Mouse (Mus musculus) limb, embryonic 15.5 days (tissue): ENCODE measurements at regions not wholly inside any gene's neighbourhood (a gene's known extent, or its start where the extent isn't known, plus 50 kb on each side); places are given as distances from the start of the nearest gene placed in this dataset.

Experiments
- ATAC-seq: fragments of 200-750 bp; cut with Nextera tagmentation; 2 replicates; pipeline ENCODE4 v1.8.0; 2017; ENCODE audit warnings: low read depth, moderate TSS enrichment; ENCODE audit not compliant: insufficient number of reproducible peaks, low FRiP score, low TSS enrichment
- H3K27ac ChIP-seq: fragments of 300-500 bp; sonication (generic); 2 replicates; pipeline ENCODE4 v1.5.1; 2015; ENCODE audit warnings: moderate library complexity, mild to moderate bottlenecking, inconsistent platforms
- H3K27me3 ChIP-seq: fragments of 300-500 bp; sonication (generic); 2 replicates; pipeline ENCODE4 v1.6.1; 2015; ENCODE audit warnings: inconsistent platforms
- H3K36me3 ChIP-seq: fragments of 300-500 bp; sonication (generic); 2 replicates; pipeline ENCODE4 v1.6.1; 2015; ENCODE audit warnings: inconsistent platforms
- H3K4me1 ChIP-seq: fragments of 300-500 bp; sonication (generic); 2 replicates; pipeline ENCODE4 v1.6.1; 2015; ENCODE audit warnings: inconsistent platforms
- H3K4me2 ChIP-seq: fragments of 300-500 bp; sonication (generic); 2 replicates; pipeline ENCODE4 v1.6.1; 2015; ENCODE audit warnings: mild to moderate bottlenecking, inconsistent platforms
- H3K4me3 ChIP-seq: fragments of 300-500 bp; sonication (generic); 2 replicates; pipeline ENCODE4 v1.5.1; 2015; ENCODE audit warnings: mild to moderate bottlenecking, inconsistent platforms
- H3K9ac ChIP-seq: fragments of 300-500 bp; sonication (generic); 2 replicates; pipeline ENCODE4 v1.6.1; 2015; ENCODE audit warnings: inconsistent platforms
- H3K9me3 ChIP-seq: fragments of 300-500 bp; sonication (generic); 2 replicates; pipeline ENCODE4 v1.6.1; 2016; ENCODE audit warnings: inconsistent platforms
- WGBS: fragments of 180-500 bp; shearing (Covaris S2); methylation state at CpG from one replicate; pipeline ENCODE4 v1.1.7; 2015; 5-methylcytosine and 5-hydroxymethylcytosine counted together

DNA sequence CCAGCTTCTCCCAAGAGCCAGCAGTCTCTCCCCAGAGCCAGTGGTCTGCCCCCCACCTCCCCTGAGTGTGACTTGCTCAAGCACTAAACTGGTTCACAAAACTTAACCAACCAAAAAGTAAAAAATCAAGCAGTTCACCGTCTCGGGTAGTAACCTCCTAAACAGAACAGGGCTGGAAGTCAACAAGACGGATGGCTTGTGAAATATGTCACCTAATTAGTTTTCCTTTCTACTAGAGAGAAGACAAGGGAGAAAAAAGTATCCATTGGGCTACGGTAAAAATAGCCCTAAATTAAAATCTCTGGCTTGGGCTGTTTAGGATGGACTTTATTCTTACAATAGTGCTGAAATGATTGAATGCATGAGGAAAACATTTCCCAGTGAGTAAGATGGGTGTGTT is 108.6 kb downstream of the Foxb1 start:
- H3K9me3 ChIP-seq, result no peaks in the 10 kb centered on the region
- H3K27me3 ChIP-seq, result no peaks in the 10 kb centered on the region
- 26% methylated on average over 4 of the region's 4 CpGs for WGBS
- ATAC-seq, result no peak
- no peaks in the 10 kb centered on the region for H3K36me3 ChIP-seq
- no peak overlapping the region for H3K4me3 ChIP-seq
- no peak overlapping the region for H3K4me2 ChIP-seq
- no peaks in the 10 kb centered on the region for H3K4me1 ChIP-seq
- no peak overlapping the region for H3K27ac ChIP-seq
- no peak overlapping the region for H3K9ac ChIP-seq

DNA sequence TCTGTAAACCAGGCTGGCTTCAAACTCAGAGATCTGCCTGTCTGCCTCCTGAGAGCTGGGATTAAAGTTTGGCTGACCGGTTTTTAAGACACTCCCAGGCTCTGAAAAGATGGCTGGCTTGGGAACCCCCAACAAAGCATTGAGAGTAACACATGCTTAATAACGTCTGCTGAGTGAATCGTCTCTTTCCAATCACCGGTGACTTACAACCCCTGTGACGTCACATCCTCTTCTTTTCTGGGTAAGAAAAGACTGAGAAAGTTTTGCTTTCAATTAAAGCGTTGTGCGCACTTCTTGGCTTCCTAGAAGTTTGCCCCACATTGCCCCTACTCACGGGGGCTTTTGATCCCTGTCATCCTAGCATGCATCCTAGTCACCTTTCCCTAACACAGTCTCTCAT is 109.1 kb downstream of the Foxb1 start:
- H3K27ac ChIP-seq, result no peak overlapping the region
- no peak for ATAC-seq

GRCm38 (mm10) chr9:69642591-69642990 is 118.1 kb downstream of the Foxb1 start:
- no peak for ATAC-seq
- H3K9ac ChIP-seq, result no peak overlapping the region
- H3K4me2 ChIP-seq, result no peak overlapping the region
- H3K27ac ChIP-seq, result no peak overlapping the region
- H3K4me1 ChIP-seq, result no peaks in the 10 kb centered on the region
- H3K4me3 ChIP-seq, result no peak overlapping the region
- 90% methylated on average over 5 of the region's 5 CpGs for WGBS
- no peaks in the 10 kb centered on the region for H3K9me3 ChIP-seq
- no peaks in the 10 kb centered on the region for H3K27me3 ChIP-seq
- H3K36me3 ChIP-seq, result no peaks in the 10 kb centered on the region

More for the DNA sequence above, 109.1 kb downstream of the Foxb1 start:
- H3K9ac ChIP-seq, result no peak overlapping the region
- no peak overlapping the region for H3K4me3 ChIP-seq
- no peaks in the 10 kb centered on the region for H3K4me1 ChIP-seq
- no peaks in the 10 kb centered on the region for H3K27me3 ChIP-seq
- no peaks in the 10 kb centered on the region for H3K36me3 ChIP-seq
- 43% methylated on average over 8 of the region's 8 CpGs for WGBS
- H3K4me2 ChIP-seq, result no peak overlapping the region
- H3K9me3 ChIP-seq, result no peaks in the 10 kb centered on the region

GRCm38 (mm10) chr9:69623312-69623711 is 137.4 kb downstream of the Foxb1 start:
- 26% methylated on average over 7 of the region's 7 CpGs for WGBS

GRCm38 (mm10) chr9:69621006-69621405 is 139.7 kb downstream of the Foxb1 start:
- no peak overlapping the region for H3K4me3 ChIP-seq
- no peaks in the 10 kb centered on the region for H3K4me1 ChIP-seq
- H3K4me2 ChIP-seq, result no peak overlapping the region
- no peak for ATAC-seq
- H3K27ac ChIP-seq, result no peak overlapping the region
- H3K36me3 ChIP-seq, result no peaks in the 10 kb centered on the region
- H3K9ac ChIP-seq, result no peak overlapping the region
- H3K27me3 ChIP-seq, result no peaks in the 10 kb centered on the region
- 47% methylated on average over 3 of the region's 3 CpGs for WGBS
- no peaks in the 10 kb centered on the region for H3K9me3 ChIP-seq

More at GRCm38 (mm10) chr9:69623312-69623711, 137.4 kb downstream of the Foxb1 start:
- Histone ChIP-seq H3K4me2 (no peak overlapping the region), H3K9me3 (no peaks in the 10 kb centered on the region), H3K36me3 (no peaks in the 10 kb centered on the region), H3K27ac (no peak overlapping the region), H3K9ac (no peak overlapping the region), H3K4me3 (no peak overlapping the region), H3K4me1 (no peaks in the 10 kb centered on the region), H3K27me3 (no peaks in the 10 kb centered on the region)
- no peak for ATAC-seq

DNA sequence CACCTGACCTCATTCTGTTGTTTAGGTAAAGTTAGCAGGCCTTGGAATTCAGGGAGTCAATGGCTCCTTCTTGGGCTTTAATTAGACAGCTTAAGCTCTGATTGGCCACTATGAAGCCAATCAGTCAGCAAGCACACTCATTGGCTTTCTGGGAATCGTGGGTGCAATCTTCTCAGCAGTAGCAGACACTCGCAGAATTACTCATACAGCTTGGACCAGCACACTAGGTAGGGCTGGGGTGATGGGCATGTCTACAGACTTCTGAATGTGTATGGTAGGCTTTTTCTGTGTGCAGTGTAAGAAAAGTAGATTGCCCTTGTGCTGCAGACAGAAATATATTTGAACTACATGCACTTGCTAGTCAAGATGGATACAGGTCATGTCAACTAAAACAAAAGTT is 143.4 kb downstream of the Foxb1 start:
- no peak overlapping the region for H3K4me2 ChIP-seq
- H3K4me3 ChIP-seq, result no peak overlapping the region
- ATAC-seq, result no peak
- WGBS, result 75% methylated on average over 2 of the region's 2 CpGs
- no peaks in the 10 kb centered on the region for H3K36me3 ChIP-seq
- no peak overlapping the region for H3K27ac ChIP-seq
- no peaks in the 10 kb centered on the region for H3K4me1 ChIP-seq
- H3K27me3 ChIP-seq, result no peaks in the 10 kb centered on the region
- no peaks in the 10 kb centered on the region for H3K9me3 ChIP-seq
- no peak overlapping the region for H3K9ac ChIP-seq

DNA sequence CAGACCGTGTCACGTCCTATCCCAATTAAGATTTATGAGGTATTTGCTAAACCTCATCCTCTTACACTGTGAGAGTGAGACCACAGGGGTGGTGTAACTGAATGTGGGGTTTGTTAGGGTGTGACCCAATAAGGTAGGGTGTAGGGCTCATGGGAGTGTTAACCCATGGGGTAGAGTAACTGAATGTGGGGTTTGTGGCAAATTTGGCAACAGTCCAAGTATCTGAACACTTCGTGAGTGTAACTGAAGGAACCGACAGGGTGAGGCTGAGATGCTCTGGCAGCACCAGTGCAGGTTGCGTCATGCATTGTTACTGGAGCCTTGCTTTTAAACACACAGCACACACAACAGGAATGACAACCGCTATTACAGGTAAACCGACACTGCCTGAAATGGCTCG is 144.1 kb downstream of the Anxa2 start:
- Histone ChIP-seq H3K36me3 (no peaks in the 10 kb centered on the region), H3K27ac (no peak overlapping the region), H3K4me2 (no peak overlapping the region), H3K4me3 (no peak overlapping the region), H3K9me3 (no peaks in the 10 kb centered on the region), H3K27me3 (no peaks in the 10 kb centered on the region), H3K4me1 (no peaks in the 10 kb centered on the region), H3K9ac (no peak overlapping the region)
- ATAC-seq, result no peak
- WGBS, result 38% methylated on average over 8 of the region's 8 CpGs

GRCm38 (mm10) chr9:69592329-69593062 is 139.1 kb downstream of the Anxa2 start:
- Histone ChIP-seq H3K9me3 (no peaks in the 10 kb centered on the region), H3K9ac (no peak overlapping the region), H3K36me3 (no peaks in the 10 kb centered on the region), H3K4me2 (no peak overlapping the region), H3K27me3 (no peaks in the 10 kb centered on the region), H3K4me1 (no peaks in the 10 kb centered on the region), H3K27ac (no peak overlapping the region), H3K4me3 (no peak overlapping the region)
- no peak for ATAC-seq
- WGBS, result 49% methylated on average over 15 of the region's 15 CpGs

DNA sequence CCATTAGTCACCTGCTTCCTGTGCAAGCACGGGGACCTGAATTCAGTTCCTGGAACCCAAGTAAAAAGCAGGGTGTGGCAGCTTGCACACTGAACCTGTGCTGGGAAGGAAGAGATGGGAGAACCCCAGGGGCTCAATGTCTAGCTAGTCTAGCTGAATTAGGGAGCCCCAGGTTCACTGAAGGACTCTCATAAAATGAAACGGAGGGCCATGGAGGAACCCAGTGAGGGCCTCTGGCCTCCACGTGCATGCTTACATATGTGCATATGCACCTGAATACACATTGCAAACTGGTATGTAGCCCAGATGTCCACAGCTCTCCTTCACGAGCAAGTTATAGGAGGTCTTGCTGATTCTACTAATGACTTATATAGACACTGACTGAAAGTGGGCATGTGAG is 135.4 kb downstream of the Anxa2 start:
- Histone ChIP-seq H3K4me3 (no peak overlapping the region), H3K27ac (no peak overlapping the region), H3K27me3 (no peaks in the 10 kb centered on the region), H3K4me2 (no peak overlapping the region), H3K9me3 (no peaks in the 10 kb centered on the region), H3K9ac (no peak overlapping the region), H3K4me1 (no peaks in the 10 kb centered on the region), H3K36me3 (no peaks in the 10 kb centered on the region)
- no peak for ATAC-seq
- WGBS, result 63% methylated on average over 4 of the region's 4 CpGs

GRCm38 (mm10) chr9:69587096-69587495 is 133.7 kb downstream of the Anxa2 start:
- no peaks in the 10 kb centered on the region for H3K36me3 ChIP-seq
- H3K4me3 ChIP-seq, result no peak overlapping the region
- no peak for ATAC-seq
- no peak overlapping the region for H3K9ac ChIP-seq
- H3K9me3 ChIP-seq, result no peaks in the 10 kb centered on the region
- WGBS, result 74% methylated on average over 3 of the region's 3 CpGs
- H3K27me3 ChIP-seq, result no peaks in the 10 kb centered on the region
- no peaks in the 10 kb centered on the region for H3K4me1 ChIP-seq
- H3K4me2 ChIP-seq, result no peak overlapping the region
- H3K27ac ChIP-seq, result no peak overlapping the region

DNA sequence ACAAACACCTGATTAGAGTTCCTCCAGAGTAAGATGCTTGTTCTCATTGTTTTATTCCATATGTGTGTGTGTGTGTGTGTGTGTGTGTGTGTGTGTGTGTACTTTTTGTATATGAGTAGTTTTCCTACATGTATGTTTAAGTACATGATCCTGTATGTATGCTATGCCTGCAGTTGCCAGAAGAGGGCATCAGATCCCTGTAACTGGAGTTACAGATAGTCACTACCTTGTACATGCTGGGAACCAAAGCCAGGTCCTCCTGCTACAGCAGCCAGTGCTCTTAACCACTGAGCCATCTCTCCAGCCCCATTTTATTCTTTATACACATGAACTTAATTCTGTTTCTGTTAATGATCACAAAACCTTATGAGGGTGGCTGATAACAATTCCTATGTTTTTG is 127.8 kb downstream of the Anxa2 start:
- no peak overlapping the region for H3K4me2 ChIP-seq
- no peaks in the 10 kb centered on the region for H3K27me3 ChIP-seq
- H3K4me1 ChIP-seq, result no peaks in the 10 kb centered on the region
- H3K9me3 ChIP-seq, result no peaks in the 10 kb centered on the region
- H3K36me3 ChIP-seq, result no peaks in the 10 kb centered on the region
- no peak overlapping the region for H3K9ac ChIP-seq
- ATAC-seq, result no peak
- H3K4me3 ChIP-seq, result no peak overlapping the region
- H3K27ac ChIP-seq, result no peak overlapping the region

GRCm38 (mm10) chr9:69577661-69578405 is 124.4 kb downstream of the Anxa2 start:
- Histone ChIP-seq H3K4me1 (no peaks in the 10 kb centered on the region), H3K4me3 (no peak overlapping the region), H3K27ac (no peak overlapping the region), H3K9me3 (no peaks in the 10 kb centered on the region), H3K4me2 (no peak overlapping the region), H3K9ac (no peak overlapping the region), H3K27me3 (peaks cover 7% of the 10 kb centered on the region; the same call in 1 of the 2 replicates), H3K36me3 (no peaks in the 10 kb centered on the region)
- WGBS, result 89% methylated on average over 10 of the region's 10 CpGs
- no peak for ATAC-seq
